Mouse (Mus musculus): ENCODE data around the gene Gm10974. TPM values are rescaled to one million over a fixed set of nuclear protein-coding genes. Genes with fewer than 3 reads are reported as not detected.

Gene Gm10974
- polyA plus RNA-seq, 1 experiment from 2014 or later = not detected

DNA sequence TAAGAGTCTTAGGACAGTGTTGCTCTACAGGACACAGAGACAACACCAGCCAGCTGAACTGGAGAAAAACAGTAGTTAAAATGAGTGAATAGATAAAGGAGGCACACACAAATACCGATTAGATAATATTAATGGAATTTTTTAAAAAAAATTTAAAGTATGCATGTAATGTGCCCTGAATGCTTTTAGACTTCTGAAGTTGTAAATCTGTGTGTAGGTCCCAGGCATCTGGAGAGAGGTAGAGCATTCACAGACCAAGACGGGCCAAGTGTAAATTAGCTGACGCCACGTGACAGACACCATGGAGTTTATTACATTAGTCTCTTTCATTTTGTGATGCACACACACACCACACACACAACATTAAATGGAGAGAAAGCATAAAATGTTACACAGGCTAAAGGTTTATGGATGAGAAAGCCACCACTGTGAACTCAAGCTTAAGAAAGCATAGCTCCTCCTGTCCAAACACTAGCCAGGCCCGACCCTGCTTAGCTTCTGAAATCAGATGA, 4.3 kb downstream of the Gm10974 start:
- Histone ChIP-seq H3K36me3 (ENCODE audit: control insufficient read depth, insufficient read depth, low read length) (no peaks in the 10 kb centered on the region), H3K9me3 (replicated peaks; ENCODE audit: control insufficient read depth, low read length, poor library complexity, severe bottlenecking) (no peaks in the 10 kb centered on the region), H3K4me2 (ENCODE audit: low read length) (no peak overlapping the region), H3K9ac (ENCODE audit: low read depth, low read length) (no peak overlapping the region), H3K27ac (ENCODE audit: low read length) (no peak overlapping the region), H3K4me1 (ENCODE audit: control insufficient read depth, insufficient read depth, low read length) (no peaks in the 10 kb centered on the region), H3K27me3 (ENCODE audit: control insufficient read depth, insufficient read depth, low read depth, low read length) (no peaks in the 10 kb centered on the region), H3K4me3 (ENCODE audit: low read depth, low read length) (no peak overlapping the region)
- ATAC-seq = no peak
- 89% methylated on average over 5 of the region's 5 CpGs for WGBS

DNA sequence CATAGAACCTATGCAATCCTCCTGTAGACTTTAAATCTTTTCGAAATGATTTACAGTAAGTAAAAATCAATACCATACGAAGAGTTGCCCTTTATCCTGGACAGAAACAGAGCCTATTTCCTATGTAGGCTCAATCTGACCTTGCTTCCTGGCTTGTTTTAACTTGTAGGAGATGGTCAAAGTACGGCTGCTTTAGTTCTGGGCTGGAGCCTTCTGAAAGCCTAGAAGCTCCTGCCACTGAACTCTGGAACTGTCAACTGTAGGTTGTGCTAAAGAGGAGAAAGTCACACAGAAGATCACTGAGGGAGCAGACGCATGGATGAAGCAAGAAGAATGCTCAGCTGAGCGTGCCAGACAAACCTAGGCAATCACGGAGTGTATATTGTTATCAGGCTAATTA, 5.3 kb downstream of the Gm10974 start:
- WGBS = 92% methylated on average over 6 of the region's 6 CpGs
- no peak overlapping the region for H3K4me3 ChIP-seq (ENCODE audit: low read depth, low read length)
- no peak overlapping the region for H3K9ac ChIP-seq (ENCODE audit: low read depth, low read length)
- no peaks in the 10 kb centered on the region for H3K4me1 ChIP-seq (ENCODE audit: control insufficient read depth, insufficient read depth, low read length)
- H3K4me2 ChIP-seq (ENCODE audit: low read length) = no peak overlapping the region
- no peak for ATAC-seq
- H3K36me3 ChIP-seq (ENCODE audit: control insufficient read depth, insufficient read depth, low read length) = no peaks in the 10 kb centered on the region
- H3K27me3 ChIP-seq (ENCODE audit: control insufficient read depth, insufficient read depth, low read depth, low read length) = no peaks in the 10 kb centered on the region
- no peaks in the 10 kb centered on the region for H3K9me3 ChIP-seq (replicated peaks; ENCODE audit: control insufficient read depth, low read length, poor library complexity, severe bottlenecking)
- no peak overlapping the region for H3K27ac ChIP-seq (ENCODE audit: low read length)

DNA sequence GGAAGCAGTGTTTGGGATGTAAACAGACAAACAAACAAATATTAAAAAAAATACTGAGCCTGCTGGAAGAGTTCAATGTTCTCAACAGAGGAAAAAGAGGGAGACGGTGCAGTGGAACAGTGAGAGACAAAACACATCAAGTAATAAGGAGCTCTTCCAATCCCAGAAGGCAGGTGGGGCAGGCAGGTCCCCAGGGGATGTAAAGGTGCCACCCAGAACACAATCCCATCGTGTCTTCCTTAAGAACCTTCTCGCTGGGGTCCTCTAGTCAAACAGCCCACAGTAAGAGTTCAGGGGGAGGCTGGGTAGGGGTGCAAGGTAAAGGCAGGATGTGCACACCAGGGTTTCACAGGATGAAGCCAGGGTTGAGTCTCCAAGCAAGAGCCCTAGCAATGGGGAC, 7.7 kb downstream of the Gm10974 start:
- Histone ChIP-seq H3K4me3 (ENCODE audit: low read depth, low read length) (no peak overlapping the region), H3K4me1 (ENCODE audit: control insufficient read depth, insufficient read depth, low read length) (no peaks in the 10 kb centered on the region), H3K27me3 (ENCODE audit: control insufficient read depth, insufficient read depth, low read depth, low read length) (no peaks in the 10 kb centered on the region), H3K9me3 (replicated peaks; ENCODE audit: control insufficient read depth, low read length, poor library complexity, severe bottlenecking) (no peaks in the 10 kb centered on the region), H3K4me2 (ENCODE audit: low read length) (no peak overlapping the region), H3K27ac (ENCODE audit: low read length) (no peak overlapping the region), H3K9ac (ENCODE audit: low read depth, low read length) (no peak overlapping the region), H3K36me3 (ENCODE audit: control insufficient read depth, insufficient read depth, low read length) (no peaks in the 10 kb centered on the region)
- ATAC-seq = no peak
- 92% methylated on average over 3 of the region's 3 CpGs for WGBS

DNA sequence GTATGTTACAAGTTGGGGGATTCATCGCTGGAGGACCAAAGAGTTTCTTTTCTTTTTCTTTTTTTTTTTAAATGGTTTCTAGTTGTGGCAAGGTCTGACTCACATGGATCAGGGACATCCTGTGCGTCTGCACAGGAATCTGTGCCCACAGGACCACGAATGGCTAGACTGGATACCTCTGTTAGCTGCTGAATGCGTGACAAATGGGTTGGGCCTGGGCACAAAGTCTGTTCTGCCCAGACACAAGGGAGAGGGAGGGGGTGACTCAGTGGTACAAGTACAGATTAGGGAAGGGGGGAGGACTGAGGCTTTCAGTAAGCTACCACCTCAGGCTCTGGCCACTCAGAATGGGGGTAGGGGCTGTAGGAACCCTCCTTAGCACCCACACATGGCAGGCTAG, 10.0 kb downstream of the Gm10974 start:
- H3K27me3 ChIP-seq (ENCODE audit: control insufficient read depth, insufficient read depth, low read depth, low read length) = no peaks in the 10 kb centered on the region
- no peak overlapping the region for H3K4me3 ChIP-seq (ENCODE audit: low read depth, low read length)
- ATAC-seq = no peak
- no peaks in the 10 kb centered on the region for H3K9me3 ChIP-seq (replicated peaks; ENCODE audit: control insufficient read depth, low read length, poor library complexity, severe bottlenecking)
- H3K4me2 ChIP-seq (ENCODE audit: low read length) = no peak overlapping the region
- H3K36me3 ChIP-seq (ENCODE audit: control insufficient read depth, insufficient read depth, low read length) = no peaks in the 10 kb centered on the region
- H3K27ac ChIP-seq (ENCODE audit: low read length) = no peak overlapping the region
- WGBS = 84% methylated on average over 4 of the region's 4 CpGs
- H3K4me1 ChIP-seq (ENCODE audit: control insufficient read depth, insufficient read depth, low read length) = no peaks in the 10 kb centered on the region
- no peak overlapping the region for H3K9ac ChIP-seq (ENCODE audit: low read depth, low read length)

DNA sequence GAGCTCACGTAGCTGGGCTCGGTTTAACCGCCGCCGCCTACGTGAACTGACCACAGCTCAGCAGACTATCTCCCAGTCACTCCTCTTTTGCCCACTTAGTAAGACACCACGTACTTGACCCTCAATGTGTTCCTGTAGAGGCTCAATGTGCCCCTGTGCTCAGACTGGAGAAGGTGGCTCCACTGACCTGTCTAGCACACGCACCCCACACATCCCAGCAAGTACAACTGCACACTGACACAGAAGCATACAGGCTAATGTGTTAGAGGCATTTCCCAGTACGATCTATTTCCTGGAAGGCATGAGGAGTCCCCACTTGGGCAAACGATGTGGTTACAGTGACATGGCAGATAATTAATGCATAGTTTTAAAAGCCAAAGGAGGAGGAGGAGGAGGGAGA, 10.9 kb downstream of the Gm10974 start:
- 85% methylated on average over 10 of the region's 10 CpGs for WGBS
- no peaks in the 10 kb centered on the region for H3K4me1 ChIP-seq (ENCODE audit: control insufficient read depth, insufficient read depth, low read length)
- no peaks in the 10 kb centered on the region for H3K9me3 ChIP-seq (replicated peaks; ENCODE audit: control insufficient read depth, low read length, poor library complexity, severe bottlenecking)
- no peak overlapping the region for H3K4me3 ChIP-seq (ENCODE audit: low read depth, low read length)
- H3K27ac ChIP-seq (ENCODE audit: low read length) = no peak overlapping the region
- no peak overlapping the region for H3K9ac ChIP-seq (ENCODE audit: low read depth, low read length)
- no peaks in the 10 kb centered on the region for H3K36me3 ChIP-seq (ENCODE audit: control insufficient read depth, insufficient read depth, low read length)
- no peaks in the 10 kb centered on the region for H3K27me3 ChIP-seq (ENCODE audit: control insufficient read depth, insufficient read depth, low read depth, low read length)
- no peak for ATAC-seq
- no peak overlapping the region for H3K4me2 ChIP-seq (ENCODE audit: low read length)

DNA sequence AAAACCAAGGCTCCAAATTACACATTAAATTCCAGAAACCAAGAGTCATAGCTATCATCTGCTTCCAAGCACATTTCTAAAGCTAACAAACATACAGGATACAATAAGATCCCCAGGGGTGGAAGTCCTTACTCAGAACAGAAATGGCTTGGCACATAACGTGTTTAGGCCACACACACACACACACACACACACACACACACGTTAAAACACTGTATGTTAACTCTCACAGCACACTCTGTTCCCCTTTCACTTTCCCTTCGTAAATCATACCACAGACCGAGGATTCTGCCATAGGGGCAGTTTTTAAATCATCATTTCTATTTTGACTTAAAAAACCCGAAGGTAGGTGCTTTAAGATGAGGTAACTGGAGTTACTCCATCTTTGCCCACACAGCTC, 18.5 kb downstream of the Gm10974 start:
- H3K4me2 ChIP-seq (ENCODE audit: low read length) = no peak overlapping the region
- no peaks in the 10 kb centered on the region for H3K9me3 ChIP-seq (replicated peaks; ENCODE audit: control insufficient read depth, low read length, poor library complexity, severe bottlenecking)
- no peak overlapping the region for H3K4me3 ChIP-seq (ENCODE audit: low read depth, low read length)
- WGBS = 80% methylated on average over 5 of the region's 5 CpGs
- no peak for ATAC-seq
- peaks cover 10% of the 10 kb centered on the region for H3K4me1 ChIP-seq (ENCODE audit: control insufficient read depth, insufficient read depth, low read length)
- H3K27me3 ChIP-seq (ENCODE audit: control insufficient read depth, insufficient read depth, low read depth, low read length) = peaks cover 3% of the 10 kb centered on the region
- H3K27ac ChIP-seq (ENCODE audit: low read length) = no peak overlapping the region
- H3K9ac ChIP-seq (ENCODE audit: low read depth, low read length) = no peak overlapping the region
- H3K36me3 ChIP-seq (ENCODE audit: control insufficient read depth, insufficient read depth, low read length) = no peaks in the 10 kb centered on the region

DNA sequence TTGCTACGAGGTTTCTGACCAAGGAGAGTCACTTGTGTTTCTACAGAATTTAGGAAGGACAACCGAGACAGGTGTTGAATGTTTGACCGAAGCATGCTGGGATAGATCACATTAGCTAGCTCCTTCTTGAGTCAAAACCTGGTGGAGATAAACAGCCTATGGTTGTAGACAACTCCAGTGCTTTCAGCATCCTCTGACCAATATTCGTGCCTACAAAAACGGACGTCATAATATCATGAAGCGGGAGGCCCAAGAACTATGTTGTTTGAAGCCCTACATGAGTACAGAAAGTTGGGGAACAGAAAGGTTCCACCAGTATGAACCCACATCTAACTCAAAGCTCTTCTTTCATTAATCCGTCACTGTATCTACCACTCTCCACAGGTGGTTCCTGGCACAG, 19.2 kb downstream of the Gm10974 start:
- 92% methylated on average over 8 of the region's 8 CpGs for WGBS
- H3K36me3 ChIP-seq (ENCODE audit: control insufficient read depth, insufficient read depth, low read length) = no peaks in the 10 kb centered on the region
- H3K4me3 ChIP-seq (ENCODE audit: low read depth, low read length) = no peak overlapping the region
- no peak overlapping the region for H3K9ac ChIP-seq (ENCODE audit: low read depth, low read length)
- no peak for ATAC-seq
- H3K4me2 ChIP-seq (ENCODE audit: low read length) = no peak overlapping the region
- no peak overlapping the region for H3K27ac ChIP-seq (ENCODE audit: low read length)
- peaks cover 3% of the 10 kb centered on the region for H3K27me3 ChIP-seq (ENCODE audit: control insufficient read depth, insufficient read depth, low read depth, low read length)
- peaks cover 10% of the 10 kb centered on the region for H3K4me1 ChIP-seq (ENCODE audit: control insufficient read depth, insufficient read depth, low read length)
- H3K9me3 ChIP-seq (replicated peaks; ENCODE audit: control insufficient read depth, low read length, poor library complexity, severe bottlenecking) = no peaks in the 10 kb centered on the region

DNA sequence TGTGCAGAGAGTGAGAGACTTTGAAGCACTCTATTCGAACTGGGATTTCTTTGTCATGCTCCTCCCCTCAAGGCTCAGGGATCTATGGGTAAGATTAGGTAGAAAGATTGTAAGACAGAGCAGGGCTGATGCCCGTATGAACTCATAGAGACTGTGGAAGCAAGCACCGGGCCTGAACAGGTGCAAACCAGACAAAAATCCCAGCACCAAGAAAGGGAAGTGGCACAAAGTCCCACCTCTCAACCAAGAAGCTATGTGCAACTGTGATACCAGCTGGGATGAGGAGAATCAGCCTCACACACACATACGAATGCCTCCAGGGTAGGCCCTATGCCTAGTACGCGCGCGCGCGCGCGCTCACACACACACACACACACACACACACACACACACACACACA, 20.1 kb downstream of the Gm10974 start:
- H3K9ac ChIP-seq (ENCODE audit: low read depth, low read length) = no peak overlapping the region
- no peaks in the 10 kb centered on the region for H3K9me3 ChIP-seq (replicated peaks; ENCODE audit: control insufficient read depth, low read length, poor library complexity, severe bottlenecking)
- no peaks in the 10 kb centered on the region for H3K36me3 ChIP-seq (ENCODE audit: control insufficient read depth, insufficient read depth, low read length)
- H3K27me3 ChIP-seq (ENCODE audit: control insufficient read depth, insufficient read depth, low read depth, low read length) = peaks cover 3% of the 10 kb centered on the region
- ATAC-seq = no peak
- no peak overlapping the region for H3K27ac ChIP-seq (ENCODE audit: low read length)
- H3K4me2 ChIP-seq (ENCODE audit: low read length) = no peak overlapping the region
- H3K4me3 ChIP-seq (ENCODE audit: low read depth, low read length) = no peak overlapping the region
- WGBS = 95% methylated on average over 12 of the region's 12 CpGs
- H3K4me1 ChIP-seq (ENCODE audit: control insufficient read depth, insufficient read depth, low read length) = peaks cover 10% of the 10 kb centered on the region

DNA sequence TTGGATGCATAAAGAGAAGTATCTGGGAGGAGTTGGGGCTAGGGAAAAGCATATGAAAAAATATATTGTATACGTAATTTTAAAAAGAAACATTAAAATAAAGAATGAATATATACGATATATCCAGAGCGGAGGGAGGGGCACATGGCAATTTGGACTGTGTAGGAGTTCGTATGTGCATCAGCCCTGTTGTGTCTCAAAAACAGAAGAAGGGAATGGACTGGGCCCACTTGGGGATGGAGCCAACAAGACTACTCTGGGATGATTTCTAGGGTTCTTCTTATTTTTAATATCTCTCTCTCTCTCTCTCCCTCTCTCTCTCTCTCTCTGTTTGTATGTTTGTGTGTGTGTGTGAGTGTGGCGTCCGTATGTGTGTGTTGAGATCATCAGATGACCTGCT, 20.7 kb downstream of the Gm10974 start:
- H3K4me2 ChIP-seq (ENCODE audit: low read length) = no peak overlapping the region
- H3K4me1 ChIP-seq (ENCODE audit: control insufficient read depth, insufficient read depth, low read length) = peaks cover 10% of the 10 kb centered on the region
- H3K27ac ChIP-seq (ENCODE audit: low read length) = no peak overlapping the region
- no peak for ATAC-seq
- H3K9ac ChIP-seq (ENCODE audit: low read depth, low read length) = no peak overlapping the region
- WGBS = 92% methylated on average over 6 of the region's 6 CpGs
- no peaks in the 10 kb centered on the region for H3K36me3 ChIP-seq (ENCODE audit: control insufficient read depth, insufficient read depth, low read length)
- no peak overlapping the region for H3K4me3 ChIP-seq (ENCODE audit: low read depth, low read length)
- H3K27me3 ChIP-seq (ENCODE audit: control insufficient read depth, insufficient read depth, low read depth, low read length) = peaks cover 3% of the 10 kb centered on the region
- no peaks in the 10 kb centered on the region for H3K9me3 ChIP-seq (replicated peaks; ENCODE audit: control insufficient read depth, low read length, poor library complexity, severe bottlenecking)

DNA sequence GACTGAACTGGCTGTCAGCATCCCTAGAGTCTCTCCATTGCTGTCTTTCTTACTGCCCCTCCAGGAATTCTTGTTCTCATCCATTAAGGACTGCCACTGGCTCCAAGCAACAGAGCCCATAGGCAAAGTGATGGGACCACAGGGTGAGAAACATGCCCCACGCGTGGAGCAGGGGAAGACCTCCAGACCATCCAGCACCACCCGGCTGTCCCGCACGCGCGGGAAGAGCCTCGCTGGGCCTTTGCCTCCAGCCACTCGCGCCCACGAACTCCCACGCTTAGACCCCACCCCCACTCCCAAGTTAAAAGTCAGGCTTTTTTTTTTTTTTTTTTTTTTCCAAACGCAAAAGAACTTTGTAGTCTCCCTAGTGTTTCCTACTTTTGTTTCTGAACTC, 21.7 kb downstream of the Gm10974 start:
- ATAC-seq = no peak

More for the DNA sequence above, 21.7 kb downstream of the Gm10974 start:
- 1% methylated on average over 13 of the region's 13 CpGs for WGBS
- Histone ChIP-seq H3K4me3 (ENCODE audit: low read depth, low read length) (peak overlapping the region; percentile 52), H3K36me3 (ENCODE audit: control insufficient read depth, insufficient read depth, low read length) (no peaks in the 10 kb centered on the region), H3K9ac (ENCODE audit: low read depth, low read length) (peak overlapping the region; percentile 67), H3K27me3 (ENCODE audit: control insufficient read depth, insufficient read depth, low read depth, low read length) (peaks cover 3% of the 10 kb centered on the region), H3K4me2 (ENCODE audit: low read length) (peak overlapping the region; percentile 98), H3K27ac (ENCODE audit: low read length) (no peak overlapping the region), H3K4me1 (ENCODE audit: control insufficient read depth, insufficient read depth, low read length) (peaks cover 10% of the 10 kb centered on the region), H3K9me3 (replicated peaks; ENCODE audit: control insufficient read depth, low read length, poor library complexity, severe bottlenecking) (no peaks in the 10 kb centered on the region)

All from midbrain, embryonic 16.5 days (tissue).